Mouse (Mus musculus) olfactory bulb, adult 2 months (tissue): ENCODE results near the gene Exosc5. TPM values are rescaled to one million over a fixed set of nuclear protein-coding genes. Genes with fewer than 3 reads are reported as not detected.

Experiments
- H3K27ac ChIP-seq: fragments of 200-500 bp; 2 replicates; pipeline ENCODE4 v1.5.1; 2012; ENCODE audit warnings: low read depth, low read length; ENCODE audit not compliant: insufficient read depth
- H3K4me1 ChIP-seq: fragments of 200-500 bp; 2 replicates; pipeline ENCODE4 v1.6.1; 2012; ENCODE audit warnings: low read length; ENCODE audit not compliant: control insufficient read depth, insufficient read depth
- H3K4me3 ChIP-seq: fragments of 200-500 bp; 2 replicates; pipeline ENCODE4 v1.5.1; 2012; ENCODE audit warnings: mild to moderate bottlenecking, low read depth, low read length, moderate library complexity; ENCODE audit not compliant: insufficient read depth
- CTCF ChIP-seq: fragments of 200-500 bp; IDR thresholded peaks from 2 replicates; pipeline ENCODE4 v1.5.1; 2012; ENCODE audit warnings: low read depth, mild to moderate bottlenecking, low read length, moderate library complexity; ENCODE audit not compliant: insufficient read depth
- POLR2A ChIP-seq: fragments of 200-500 bp; IDR thresholded peaks from 2 replicates; pipeline ENCODE4 v1.6.1; 2012; ENCODE audit warnings: mild to moderate bottlenecking, low read depth, low read length, moderate library complexity; ENCODE audit not compliant: insufficient read depth
- WGBS: fragments of 180-500 bp; shearing (Covaris S2); methylation state at CpG from one replicate; pipeline ENCODE4 v1.1.7; 2018; 5-methylcytosine and 5-hydroxymethylcytosine counted together
- polyA plus RNA-seq: library from polyadenylated mRNA; stranded (reverse); fragments of >200 nt; gene quantifications from 2 replicates; pipeline ENCODE4 v1.2.4, GENCODE M21; 2012; ENCODE audit warnings: low replicate concordance; ENCODE audit not compliant: missing spikeins, insufficient read depth, insufficient read length

The Exosc5 gene
- polyA plus RNA-seq, 1 experiment, result not detected

DNA sequence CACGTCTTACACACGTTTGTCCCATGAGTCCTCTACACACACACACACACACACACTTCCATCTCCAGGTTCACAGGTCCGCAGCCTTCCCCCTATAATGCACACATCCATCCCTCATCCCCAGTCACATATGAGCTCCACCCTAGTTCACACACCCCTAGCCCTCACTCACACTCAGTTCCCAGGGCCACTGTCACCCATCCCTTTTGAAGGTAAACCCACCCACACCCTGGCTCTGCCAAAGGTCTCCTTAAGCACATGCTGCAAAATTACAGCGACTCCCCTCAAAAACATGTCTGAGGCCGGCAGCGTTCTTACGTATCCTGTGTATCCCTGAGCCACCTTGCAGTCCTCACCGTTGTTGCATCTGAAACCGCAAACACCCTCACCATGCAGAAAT lies 15.3 kb downstream of the Exosc5 start:
- peaks cover 13% of the 10 kb centered on the region; the same call in 1 of the 2 replicates for H3K4me1 ChIP-seq
- H3K27ac ChIP-seq, result peak overlapping the region; percentile 57; the same call in 1 of the 2 replicates
- H3K4me3 ChIP-seq, result peak overlapping the region; percentile 68
- TF ChIP-seq CTCF (no peak), POLR2A (no peak)
- 21% methylated on average over 9 of the region's 9 CpGs for WGBS

DNA sequence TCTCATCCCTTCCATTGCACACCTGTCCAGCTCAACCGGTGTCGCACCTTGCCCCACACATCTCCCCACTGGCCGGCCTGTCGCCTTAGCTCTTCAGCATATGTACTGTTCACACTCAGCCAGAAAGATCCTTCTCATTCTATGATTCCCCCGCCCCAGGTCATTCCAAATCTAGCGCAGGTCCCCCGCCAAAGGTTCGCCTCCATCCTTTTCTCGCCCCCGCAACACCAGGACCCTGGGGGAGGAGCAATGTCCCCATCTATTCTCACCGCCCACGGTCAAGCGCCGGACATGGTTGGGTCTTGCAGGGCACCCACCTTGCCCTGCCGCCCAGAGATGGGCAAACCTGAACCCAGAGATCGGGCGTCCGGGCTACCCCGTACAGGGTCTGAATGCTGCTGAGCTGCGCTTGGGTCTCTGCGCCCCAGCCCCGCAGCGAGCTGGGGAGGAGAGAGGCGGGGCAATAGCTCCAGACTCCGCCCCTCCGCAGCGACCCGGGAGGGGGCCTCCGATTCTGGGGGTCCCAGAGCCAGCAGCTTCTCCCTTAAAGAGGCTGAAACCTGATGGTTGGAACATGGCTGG lies 15.8 kb downstream of the Exosc5 start, which contains the start of gene Tmem91:
Gene Tmem91 (minus strand): TSS at position 448 of the 582 bp plus-strand sequence.
- WGBS, result 2% methylated on average over 29 of the region's 29 CpGs
- peak within 1 kb of the TSS; percentile 57 for H3K27ac ChIP-seq
- H3K4me1 ChIP-seq, result peaks cover 13% of the 10 kb centered on the region; the same call in 1 of the 2 replicates
- TF ChIP-seq CTCF (no peak), POLR2A (peak; percentile 44; the same call in 1 of the 2 replicates)
- peak within 1 kb of the TSS; percentile 68 for H3K4me3 ChIP-seq

GRCm38 (mm10) chr7:25675405-25675804 lies 16.4 kb downstream of the Exosc5 start:
- TF ChIP-seq POLR2A, result no peak
- no peak for TF ChIP-seq CTCF
- 49% methylated on average over 6 of the region's 6 CpGs for WGBS
- H3K27ac ChIP-seq, result no peak overlapping the region
- peaks cover 13% of the 10 kb centered on the region; the same call in 1 of the 2 replicates for H3K4me1 ChIP-seq
- no peak overlapping the region for H3K4me3 ChIP-seq

DNA sequence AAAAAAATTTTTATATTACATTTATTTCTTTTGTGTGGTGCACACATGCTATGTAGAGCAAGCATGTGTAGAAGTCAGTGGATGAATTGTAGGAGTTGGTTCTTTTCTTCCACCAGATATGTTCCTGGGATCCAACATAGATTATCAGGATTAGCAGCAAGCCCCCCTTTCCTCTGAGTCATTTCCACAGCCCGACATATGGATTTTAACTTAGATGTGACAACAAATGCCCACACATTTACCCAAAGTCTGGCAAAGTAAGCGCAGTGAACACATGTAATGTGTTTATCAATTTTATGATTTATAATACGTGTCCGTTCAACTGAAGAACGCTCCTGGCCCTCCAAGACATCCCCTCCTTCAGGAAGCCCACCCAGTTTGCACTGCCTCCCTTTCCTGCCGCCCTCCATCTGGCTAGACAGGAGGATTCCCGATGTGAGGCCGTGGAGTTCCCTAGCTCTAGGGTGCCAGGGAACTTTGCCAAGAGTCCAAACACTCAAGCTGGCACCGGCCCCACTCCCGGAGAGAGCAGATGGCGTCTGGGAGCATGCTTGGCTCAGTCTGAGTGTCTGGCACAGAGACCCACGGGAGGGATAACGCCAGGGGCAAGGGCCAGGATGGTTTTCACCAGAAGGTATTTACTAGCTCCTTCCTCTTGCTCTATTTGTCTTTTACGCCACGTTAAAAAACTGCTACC lies 17.3 kb downstream of the Exosc5 start:
- Histone ChIP-seq H3K4me1 (peaks cover 15% of the 10 kb centered on the region; the same call in 1 of the 2 replicates), H3K4me3 (no peak overlapping the region), H3K27ac (no peak overlapping the region)
- 20% methylated on average over 15 of the region's 15 CpGs for WGBS
- TF ChIP-seq POLR2A (0 out of 2 replicates have a peak, but pooled peaks have one; percentile 27), CTCF (no peak)

DNA sequence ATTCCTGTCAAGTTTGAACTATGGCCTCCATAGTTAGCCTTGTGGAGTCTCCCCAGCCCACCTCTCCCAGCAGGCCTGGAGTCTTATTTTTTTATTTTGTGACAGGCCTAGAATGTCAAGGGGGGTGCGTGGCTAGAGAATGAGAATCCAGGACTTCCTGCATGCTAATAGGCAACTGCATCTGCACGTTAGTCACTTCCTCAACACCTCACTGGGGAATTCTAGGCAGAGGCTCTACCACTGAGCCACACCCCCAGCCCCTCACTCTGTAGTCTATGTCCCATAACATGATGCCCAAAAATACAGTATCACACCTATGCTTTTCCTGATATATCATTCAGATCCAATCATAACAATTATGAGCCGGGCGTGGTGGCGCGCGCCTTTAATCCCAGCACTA lies 18.0 kb downstream of the Exosc5 start:
- Histone ChIP-seq H3K4me1 (peaks cover 20% of the 10 kb centered on the region), H3K27ac (no peak overlapping the region), H3K4me3 (no peak overlapping the region)
- WGBS, result 90% methylated on average over 7 of the region's 7 CpGs
- TF ChIP-seq CTCF, result no peak
- no peak for TF ChIP-seq POLR2A

DNA sequence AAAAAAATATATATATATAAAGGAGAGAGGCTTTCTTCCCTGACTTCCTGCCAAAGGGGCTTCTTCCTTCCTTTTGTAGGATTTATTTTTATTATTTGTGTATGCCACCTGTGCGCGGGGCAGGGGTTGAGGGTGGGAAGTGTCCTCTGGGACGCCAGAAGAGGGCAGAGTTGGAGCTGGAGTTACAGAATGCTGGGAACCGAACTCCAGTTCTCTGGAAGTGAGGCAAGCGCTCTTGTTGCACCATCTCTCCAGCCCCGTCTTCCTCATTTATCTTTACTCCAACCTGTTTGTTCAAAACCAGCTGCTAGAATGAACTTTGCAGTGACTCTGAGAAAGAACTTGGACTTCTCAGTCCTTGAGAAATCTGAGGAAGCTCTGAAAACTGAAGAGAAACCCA lies 21.0 kb downstream of the Exosc5 start:
- Histone ChIP-seq H3K4me1 (peaks cover 30% of the 10 kb centered on the region), H3K27ac (peak overlapping the region; percentile 100; the same call in 1 of the 2 replicates), H3K4me3 (no peak overlapping the region)
- WGBS, result 11% methylated on average over 6 of the region's 6 CpGs
- no peak for TF ChIP-seq POLR2A
- TF ChIP-seq CTCF, result no peak

DNA sequence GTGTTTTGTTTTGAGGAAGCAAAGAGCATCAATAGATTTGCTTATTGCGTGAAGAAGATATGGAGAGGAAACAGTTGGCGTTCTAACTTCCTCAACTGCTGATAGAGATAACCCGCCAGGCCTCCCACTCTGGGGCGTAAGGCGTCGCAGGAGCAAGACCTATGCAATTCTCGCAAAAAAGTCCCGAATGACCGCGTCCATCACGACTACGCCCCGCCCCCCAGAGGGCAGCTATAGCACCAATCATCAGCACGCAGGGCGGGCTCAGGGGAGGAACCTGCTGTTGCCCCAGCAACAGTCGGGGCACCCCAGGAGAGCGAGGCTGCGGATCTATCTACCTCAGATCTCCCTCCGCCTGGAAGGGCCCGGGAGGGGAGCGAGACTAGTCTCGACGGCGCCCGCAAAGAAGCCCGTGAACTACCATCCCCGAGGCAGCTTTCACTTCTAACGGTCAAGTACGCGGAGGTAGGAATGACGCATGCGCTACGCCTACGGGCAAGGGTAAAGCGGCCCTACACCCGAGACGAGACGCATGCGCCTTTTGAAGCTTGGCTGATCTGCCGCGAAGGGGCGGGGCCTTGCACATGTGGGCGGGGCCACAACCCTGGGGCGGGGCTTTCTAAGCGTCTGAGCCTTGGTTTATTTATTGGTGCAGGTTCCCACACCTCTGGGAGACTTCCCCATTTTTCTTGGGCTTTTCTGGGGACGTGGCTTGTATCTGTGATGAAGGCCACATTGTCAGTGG lies 21.7 kb downstream of the Exosc5 start, which contains the start of gene B9d2:
Gene B9d2 (plus strand): TSS at position 267 of the 745 bp plus-strand sequence.
- WGBS, result under 1% methylated on average over 46 of the region's 46 CpGs
- peaks cover 30% of the 10 kb centered on the region for H3K4me1 ChIP-seq
- peak within 1 kb of the TSS; percentile 90 for H3K4me3 ChIP-seq
- TF ChIP-seq POLR2A (peak; percentile 89), CTCF (no peak)
- peak within 1 kb of the TSS; percentile 100 for H3K27ac ChIP-seq

- no peak for TF ChIP-seq POLR2A
- no peak for TF ChIP-seq CTCF
- Histone ChIP-seq H3K4me1 (peaks cover 34% of the 10 kb centered on the region), H3K4me3 (peak overlapping the region; percentile 90), H3K27ac (no peak overlapping the region)
- WGBS, result 59% methylated on average over 15 of the region's 15 CpGs
These were observed 22.6 kb downstream of the Exosc5 start for GRCm38 (mm10) chr7:25681341-25682231.
